Mouse (Mus musculus) T-helper 2 cell (primary cell): ENCODE data around the gene Wbp2nl.

Source experiments
- in situ Hi-C: fragments of 300-600 bp; cut with MboI, MseI; formaldehyde crosslinking; loops from one replicate; pipeline ENCODE4 v1.15.1; 2025; ENCODE audit warnings: high pct_unique_total_duplicates

The Wbp2nl gene

GRCm38 (mm10) chr15:82298764-82299561, at the start of gene Wbp2nl:
Gene Wbp2nl (plus strand): TSS chr15:82298954.
- in situ Hi-C loops, result no loop called here

GRCm38 (mm10) chr15:82251579-82251978, 47.2 kb upstream of the Wbp2nl start:
- in situ Hi-C loops, result no loop called here

GRCm38 (mm10) chr15:82252097-82252496, 46.7 kb upstream of the Wbp2nl start, which contains the start of gene 1500009C09Rik:
Gene 1500009C09Rik (plus strand): TSS chr15:82252397.
- in situ Hi-C loops, result no loop called here

- in situ Hi-C loops, result no loop called here
Observed at GRCm38 (mm10) chr15:82255248-82255647, 43.5 kb upstream of the Wbp2nl start.

GRCm38 (mm10) chr15:82255944-82256383, 42.8 kb upstream of the Wbp2nl start:
- in situ Hi-C loops, result no loop called here

GRCm38 (mm10) chr15:82259510-82259909, 39.2 kb upstream of the Wbp2nl start:
- in situ Hi-C loops, result no loop called here

- in situ Hi-C loops, result loop anchor here (5.0 kb wide), 1 partner anchor 126 kb away; the partner anchor contains the start of gene Cyp2d11
Observed at GRCm38 (mm10) chr15:82266356-82266755, 32.4 kb upstream of the Wbp2nl start.

- in situ Hi-C loops, result loop anchor here (5.0 kb wide), 1 partner anchor 124 kb away; the partner anchor contains the start of gene Cyp2d11
Observed at GRCm38 (mm10) chr15:82268185-82268584, 30.6 kb upstream of the Wbp2nl start.

- in situ Hi-C loops, result loop anchor here (5.0 kb wide), 1 partner anchor 124 kb away; the partner anchor contains the start of gene Cyp2d11
Observed at GRCm38 (mm10) chr15:82268783-82269182, 30.0 kb upstream of the Wbp2nl start.

GRCm38 (mm10) chr15:82271201-82271600, 27.6 kb upstream of the Wbp2nl start:
- in situ Hi-C loops, result no loop called here

GRCm38 (mm10) chr15:82272295-82272694, 26.5 kb upstream of the Wbp2nl start:
- in situ Hi-C loops, result no loop called here

GRCm38 (mm10) chr15:82274593-82274926, 24.2 kb upstream of the Wbp2nl start, which contains the start of gene Sept3:
Gene Sept3 (plus strand): TSS chr15:82274893.
- in situ Hi-C loops, result no loop called here

GRCm38 (mm10) chr15:82274927-82275901, 23.5 kb upstream of the Wbp2nl start:
- in situ Hi-C loops, result loop anchor here (5.0 kb wide), 1 partner anchor 67 kb away; no protein-coding TSS in a partner anchor

- in situ Hi-C loops, result loop anchor here (5.0 kb wide), 1 partner anchor 65 kb away; no protein-coding TSS in a partner anchor
Observed at GRCm38 (mm10) chr15:82277591-82277990, 21.2 kb upstream of the Wbp2nl start.

GRCm38 (mm10) chr15:82280638-82281037, 18.1 kb upstream of the Wbp2nl start:
- in situ Hi-C loops, result loop anchor here (10.0 kb wide), 1 partner anchor 494 kb away; no protein-coding TSS in a partner anchor

- in situ Hi-C loops, result loop anchor here (10.0 kb wide), 1 partner anchor 489 kb away; no protein-coding TSS in a partner anchor
Observed at GRCm38 (mm10) chr15:82286157-82286556, 12.6 kb upstream of the Wbp2nl start.

GRCm38 (mm10) chr15:82290252-82290651, 8.5 kb upstream of the Wbp2nl start:
- in situ Hi-C loops, result no loop called here

- in situ Hi-C loops, result no loop called here
Observed at GRCm38 (mm10) chr15:82292851-82293250, 5.9 kb upstream of the Wbp2nl start.

- in situ Hi-C loops, result no loop called here
Observed at GRCm38 (mm10) chr15:82293271-82293711, 5.5 kb upstream of the Wbp2nl start.

GRCm38 (mm10) chr15:82294059-82294458, 4.7 kb upstream of the Wbp2nl start:
- in situ Hi-C loops, result no loop called here

- in situ Hi-C loops, result no loop called here
Observed at GRCm38 (mm10) chr15:82307107-82307506, 8.4 kb downstream of the Wbp2nl start.

- in situ Hi-C loops, result no loop called here
Observed at GRCm38 (mm10) chr15:82308416-82308815, 9.7 kb downstream of the Wbp2nl start.
